Mouse (Mus musculus): Measurements from ENCODE around the gene Itch. TPM values are rescaled to one million over a fixed set of nuclear protein-coding genes. Genes with fewer than 3 reads are reported as not detected.
A peak's percentile ranks its signal among the peaks of the same experiment; 100 is the strongest.

Gene Itch
- polyA plus RNA-seq, 1 experiment from 2014 or later: 38.7 TPM

GRCm38 (mm10) chr2:155236362-155236992, 103.2 kb downstream of the Itch start, which contains the start of gene Dynlrb1:
Gene Dynlrb1, plus strand, starts transcription at chr2:155236533.
- DNase-seq (ENCODE audit: low spot score): peak; percentile 99
- ATAC-seq (replicated peaks; ENCODE audit: low FRiP score): peak; percentile 99
- peaks cover 14% of the 10 kb centered on the region for H3K4me1 ChIP-seq (replicated peaks; ENCODE audit: control insufficient read depth, insufficient read depth, low read length)
- no peaks in the 10 kb centered on the region for H3K9me3 ChIP-seq (ENCODE audit: control insufficient read depth, low read length)
- WGBS: under 1% methylated on average over 50 of the region's 50 CpGs
- H3K27me3 ChIP-seq (replicated peaks; ENCODE audit: control insufficient read depth, insufficient read depth, low read length): no peaks in the 10 kb centered on the region
- peak within 1 kb of the TSS; percentile 77 for H3K9ac ChIP-seq (ENCODE audit: low read depth, low read length)
- H3K4me2 ChIP-seq: peak within 1 kb of the TSS; percentile 90
- peak within 1 kb of the TSS; percentile 35 for H3K27ac ChIP-seq (ENCODE audit: low read depth, low read length)
- H3K4me3 ChIP-seq (ENCODE audit: low read depth, low read length): peak within 1 kb of the TSS; percentile 93
- peaks cover 2% of the 10 kb centered on the region; the same call in 1 of the 2 replicates for H3K36me3 ChIP-seq (ENCODE audit: control insufficient read depth, insufficient read depth, low read length)

GRCm38 (mm10) chr2:155237276-155237675, 104.0 kb downstream of the Itch start:
- WGBS: 14% methylated on average over 4 of the region's 4 CpGs
- peaks cover 2% of the 10 kb centered on the region; the same call in 1 of the 2 replicates for H3K36me3 ChIP-seq (ENCODE audit: control insufficient read depth, insufficient read depth, low read length)
- peaks cover 14% of the 10 kb centered on the region for H3K4me1 ChIP-seq (replicated peaks; ENCODE audit: control insufficient read depth, insufficient read depth, low read length)
- H3K4me3 ChIP-seq (ENCODE audit: low read depth, low read length): peak overlapping the region; percentile 93
- H3K4me2 ChIP-seq: peak overlapping the region; percentile 90
- no peak overlapping the region for H3K27ac ChIP-seq (ENCODE audit: low read depth, low read length)
- peak overlapping the region; percentile 77 for H3K9ac ChIP-seq (ENCODE audit: low read depth, low read length)
- H3K27me3 ChIP-seq (replicated peaks; ENCODE audit: control insufficient read depth, insufficient read depth, low read length): no peaks in the 10 kb centered on the region
- DNase-seq (ENCODE audit: low spot score) (no peak), ATAC-seq (replicated peaks; ENCODE audit: low FRiP score) (no peak)
- H3K9me3 ChIP-seq (ENCODE audit: control insufficient read depth, low read length): no peaks in the 10 kb centered on the region

GRCm38 (mm10) chr2:155240915-155241314, 107.6 kb downstream of the Itch start:
- H3K4me3 ChIP-seq (ENCODE audit: low read depth, low read length): no peak overlapping the region
- no peaks in the 10 kb centered on the region for H3K9me3 ChIP-seq (ENCODE audit: control insufficient read depth, low read length)
- WGBS: 74% methylated on average over 4 of the region's 4 CpGs
- peaks cover 11% of the 10 kb centered on the region for H3K4me1 ChIP-seq (replicated peaks; ENCODE audit: control insufficient read depth, insufficient read depth, low read length)
- no peak overlapping the region for H3K9ac ChIP-seq (ENCODE audit: low read depth, low read length)
- no peaks in the 10 kb centered on the region for H3K27me3 ChIP-seq (replicated peaks; ENCODE audit: control insufficient read depth, insufficient read depth, low read length)
- DNase-seq (ENCODE audit: low spot score): no peak
- H3K36me3 ChIP-seq (ENCODE audit: control insufficient read depth, insufficient read depth, low read length): peaks cover 22% of the 10 kb centered on the region
- H3K4me2 ChIP-seq: no peak overlapping the region
- H3K27ac ChIP-seq (ENCODE audit: low read depth, low read length): no peak overlapping the region
- ATAC-seq (replicated peaks; ENCODE audit: low FRiP score): no peak

- peaks cover 8% of the 10 kb centered on the region for H3K4me1 ChIP-seq (replicated peaks; ENCODE audit: control insufficient read depth, insufficient read depth, low read length)
- no peak overlapping the region for H3K4me3 ChIP-seq (ENCODE audit: low read depth, low read length)
- peaks cover 30% of the 10 kb centered on the region for H3K36me3 ChIP-seq (ENCODE audit: control insufficient read depth, insufficient read depth, low read length)
- WGBS: 86% methylated on average over 7 of the region's 7 CpGs
- DNase-seq (ENCODE audit: low spot score): no peak
- no peaks in the 10 kb centered on the region for H3K9me3 ChIP-seq (ENCODE audit: control insufficient read depth, low read length)
- H3K9ac ChIP-seq (ENCODE audit: low read depth, low read length): no peak overlapping the region
- no peaks in the 10 kb centered on the region for H3K27me3 ChIP-seq (replicated peaks; ENCODE audit: control insufficient read depth, insufficient read depth, low read length)
- H3K4me2 ChIP-seq: no peak overlapping the region
- no peak overlapping the region for H3K27ac ChIP-seq (ENCODE audit: low read depth, low read length)
- ATAC-seq (replicated peaks; ENCODE audit: low FRiP score): no peak
Observed at GRCm38 (mm10) chr2:155242296-155242855, 109.1 kb downstream of the Itch start.

DNA sequence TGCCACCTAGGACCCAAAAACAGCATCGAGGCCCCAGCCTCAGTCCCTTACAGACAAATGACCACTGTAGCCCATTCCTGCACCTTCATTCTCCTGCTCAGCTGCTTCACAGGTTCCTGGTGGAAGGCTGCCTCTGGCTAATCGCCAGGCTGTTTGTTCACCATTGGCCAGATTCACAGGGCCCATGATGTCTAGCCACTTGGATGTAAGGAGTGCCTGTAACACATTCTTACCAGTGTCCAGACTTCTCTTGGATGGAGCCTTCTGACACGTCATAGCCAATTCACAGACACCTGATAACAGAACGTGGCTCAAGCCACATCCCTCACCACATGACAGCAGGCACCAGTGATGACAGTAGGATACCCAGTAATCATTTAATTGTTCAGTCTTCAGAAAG, 112.9 kb downstream of the Itch start:
- no peak overlapping the region for H3K4me3 ChIP-seq (ENCODE audit: low read depth, low read length)
- no peaks in the 10 kb centered on the region for H3K4me1 ChIP-seq (replicated peaks; ENCODE audit: control insufficient read depth, insufficient read depth, low read length)
- H3K9ac ChIP-seq (ENCODE audit: low read depth, low read length): no peak overlapping the region
- H3K36me3 ChIP-seq (ENCODE audit: control insufficient read depth, insufficient read depth, low read length): peaks cover 56% of the 10 kb centered on the region
- DNase-seq (ENCODE audit: low spot score): no peak
- H3K27me3 ChIP-seq (replicated peaks; ENCODE audit: control insufficient read depth, insufficient read depth, low read length): no peaks in the 10 kb centered on the region
- H3K9me3 ChIP-seq (ENCODE audit: control insufficient read depth, low read length): no peaks in the 10 kb centered on the region
- no peak overlapping the region for H3K27ac ChIP-seq (ENCODE audit: low read depth, low read length)
- no peak for ATAC-seq (replicated peaks; ENCODE audit: low FRiP score)
- WGBS: 80% methylated on average over 4 of the region's 4 CpGs
- no peak overlapping the region for H3K4me2 ChIP-seq

DNA sequence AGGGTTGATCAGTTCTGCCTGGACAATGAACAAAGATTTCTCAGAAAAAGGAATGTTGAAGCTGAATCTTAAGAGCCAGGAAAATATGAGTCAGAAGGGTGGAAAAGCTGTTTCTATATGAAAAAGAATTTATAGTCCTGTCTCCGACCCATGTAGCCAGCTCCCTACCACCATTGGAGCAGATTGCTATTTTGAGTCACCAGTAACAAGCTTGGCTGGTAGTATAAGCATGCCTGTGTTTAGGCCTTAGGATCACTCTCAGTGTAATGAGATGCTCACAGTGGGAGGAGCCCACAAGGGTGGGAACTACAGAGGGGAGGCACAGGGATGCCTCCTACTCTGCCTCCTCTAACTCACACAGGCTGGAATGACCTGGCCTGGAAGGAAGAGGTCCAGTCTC, 114.9 kb downstream of the Itch start:
- DNase-seq (ENCODE audit: low spot score) (no peak), ATAC-seq (replicated peaks; ENCODE audit: low FRiP score) (no peak)
- WGBS: 86% methylated on average over 1 of the region's 1 CpGs
- H3K4me1 ChIP-seq (replicated peaks; ENCODE audit: control insufficient read depth, insufficient read depth, low read length): no peaks in the 10 kb centered on the region
- H3K9me3 ChIP-seq (ENCODE audit: control insufficient read depth, low read length): no peaks in the 10 kb centered on the region
- no peak overlapping the region for H3K27ac ChIP-seq (ENCODE audit: low read depth, low read length)
- H3K4me2 ChIP-seq: no peak overlapping the region
- H3K27me3 ChIP-seq (replicated peaks; ENCODE audit: control insufficient read depth, insufficient read depth, low read length): no peaks in the 10 kb centered on the region
- no peak overlapping the region for H3K9ac ChIP-seq (ENCODE audit: low read depth, low read length)
- H3K4me3 ChIP-seq (ENCODE audit: low read depth, low read length): no peak overlapping the region
- peaks cover 50% of the 10 kb centered on the region for H3K36me3 ChIP-seq (ENCODE audit: control insufficient read depth, insufficient read depth, low read length)

- H3K4me2 ChIP-seq: no peak overlapping the region
- no peaks in the 10 kb centered on the region for H3K9me3 ChIP-seq (ENCODE audit: control insufficient read depth, low read length)
- no peak overlapping the region for H3K9ac ChIP-seq (ENCODE audit: low read depth, low read length)
- DNase-seq (ENCODE audit: low spot score) (no peak), ATAC-seq (replicated peaks; ENCODE audit: low FRiP score) (no peak)
- H3K36me3 ChIP-seq (ENCODE audit: control insufficient read depth, insufficient read depth, low read length): peaks cover 50% of the 10 kb centered on the region
- H3K4me3 ChIP-seq (ENCODE audit: low read depth, low read length): no peak overlapping the region
- no peak overlapping the region for H3K27ac ChIP-seq (ENCODE audit: low read depth, low read length)
- no peaks in the 10 kb centered on the region for H3K27me3 ChIP-seq (replicated peaks; ENCODE audit: control insufficient read depth, insufficient read depth, low read length)
- 78% methylated on average over 2 of the region's 2 CpGs for WGBS
- no peaks in the 10 kb centered on the region for H3K4me1 ChIP-seq (replicated peaks; ENCODE audit: control insufficient read depth, insufficient read depth, low read length)
Observed at GRCm38 (mm10) chr2:155248718-155249117, 115.4 kb downstream of the Itch start.

- H3K36me3 ChIP-seq (ENCODE audit: control insufficient read depth, insufficient read depth, low read length): peaks cover 46% of the 10 kb centered on the region
- no peaks in the 10 kb centered on the region for H3K9me3 ChIP-seq (ENCODE audit: control insufficient read depth, low read length)
- H3K27me3 ChIP-seq (replicated peaks; ENCODE audit: control insufficient read depth, insufficient read depth, low read length): no peaks in the 10 kb centered on the region
- no peaks in the 10 kb centered on the region for H3K4me1 ChIP-seq (replicated peaks; ENCODE audit: control insufficient read depth, insufficient read depth, low read length)
- ATAC-seq (replicated peaks; ENCODE audit: low FRiP score): no peak
- H3K4me2 ChIP-seq: no peak overlapping the region
- 78% methylated on average over 5 of the region's 5 CpGs for WGBS
- H3K4me3 ChIP-seq (ENCODE audit: low read depth, low read length): no peak overlapping the region
- no peak for DNase-seq (ENCODE audit: low spot score)
- no peak overlapping the region for H3K27ac ChIP-seq (ENCODE audit: low read depth, low read length)
- no peak overlapping the region for H3K9ac ChIP-seq (ENCODE audit: low read depth, low read length)
Observed at GRCm38 (mm10) chr2:155249588-155249987, 116.3 kb downstream of the Itch start.

DNA sequence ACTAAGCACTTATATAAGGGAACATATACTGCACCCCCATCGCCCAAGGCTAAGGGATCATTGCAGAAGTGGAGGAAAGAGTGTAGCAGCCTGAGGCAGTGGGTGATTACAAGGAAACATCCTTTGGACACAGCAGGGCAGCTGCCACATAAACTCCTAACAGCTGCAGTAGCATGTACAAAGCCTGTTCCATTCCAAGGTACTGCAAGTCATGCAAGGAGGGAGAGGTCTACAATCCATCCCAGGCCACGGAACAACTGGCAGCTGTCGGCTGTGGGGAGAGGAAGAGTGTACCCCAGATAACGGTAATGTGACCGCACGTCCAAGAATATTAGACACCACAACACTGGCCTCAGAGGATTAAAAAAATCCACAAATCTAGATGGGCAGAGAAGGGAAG, 132.2 kb downstream of the Itch start:
- no peaks in the 10 kb centered on the region for H3K9me3 ChIP-seq (ENCODE audit: control insufficient read depth, low read length)
- DNase-seq (ENCODE audit: low spot score) (no peak), ATAC-seq (replicated peaks; ENCODE audit: low FRiP score) (no peak)
- H3K36me3 ChIP-seq (ENCODE audit: control insufficient read depth, insufficient read depth, low read length): no peaks in the 10 kb centered on the region
- H3K27ac ChIP-seq (ENCODE audit: low read depth, low read length): no peak overlapping the region
- 77% methylated on average over 6 of the region's 6 CpGs for WGBS
- H3K9ac ChIP-seq (ENCODE audit: low read depth, low read length): no peak overlapping the region
- H3K4me2 ChIP-seq: no peak overlapping the region
- H3K4me3 ChIP-seq (ENCODE audit: low read depth, low read length): no peak overlapping the region
- H3K27me3 ChIP-seq (replicated peaks; ENCODE audit: control insufficient read depth, insufficient read depth, low read length): no peaks in the 10 kb centered on the region
- no peaks in the 10 kb centered on the region for H3K4me1 ChIP-seq (replicated peaks; ENCODE audit: control insufficient read depth, insufficient read depth, low read length)

Measured in liver, embryonic 11.5 days (tissue).